Mouse (Mus musculus): ENCODE results near the gene Wars.

The Wars gene

DNA sequence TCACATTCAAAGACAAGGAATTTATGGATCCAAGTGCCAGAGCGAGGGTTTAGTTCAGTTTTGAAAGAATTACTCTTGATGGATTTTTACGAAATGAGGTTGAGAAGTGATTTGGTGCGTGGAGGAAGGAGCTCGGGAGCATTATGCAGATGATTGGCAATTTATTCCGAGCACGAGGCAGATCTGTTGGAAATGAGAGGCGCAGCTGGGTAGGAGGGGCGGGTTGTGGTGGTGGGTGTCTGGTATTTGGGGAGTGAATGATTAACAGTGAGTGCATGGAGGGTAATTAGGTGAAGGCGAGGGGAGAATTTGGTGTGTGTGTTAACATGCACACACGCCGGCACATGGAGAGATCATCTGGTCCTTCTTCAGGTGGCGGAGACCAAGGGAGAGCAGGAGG, 12.4 kb upstream of the Wars start:
- DNase-seq = no peak

DNA sequence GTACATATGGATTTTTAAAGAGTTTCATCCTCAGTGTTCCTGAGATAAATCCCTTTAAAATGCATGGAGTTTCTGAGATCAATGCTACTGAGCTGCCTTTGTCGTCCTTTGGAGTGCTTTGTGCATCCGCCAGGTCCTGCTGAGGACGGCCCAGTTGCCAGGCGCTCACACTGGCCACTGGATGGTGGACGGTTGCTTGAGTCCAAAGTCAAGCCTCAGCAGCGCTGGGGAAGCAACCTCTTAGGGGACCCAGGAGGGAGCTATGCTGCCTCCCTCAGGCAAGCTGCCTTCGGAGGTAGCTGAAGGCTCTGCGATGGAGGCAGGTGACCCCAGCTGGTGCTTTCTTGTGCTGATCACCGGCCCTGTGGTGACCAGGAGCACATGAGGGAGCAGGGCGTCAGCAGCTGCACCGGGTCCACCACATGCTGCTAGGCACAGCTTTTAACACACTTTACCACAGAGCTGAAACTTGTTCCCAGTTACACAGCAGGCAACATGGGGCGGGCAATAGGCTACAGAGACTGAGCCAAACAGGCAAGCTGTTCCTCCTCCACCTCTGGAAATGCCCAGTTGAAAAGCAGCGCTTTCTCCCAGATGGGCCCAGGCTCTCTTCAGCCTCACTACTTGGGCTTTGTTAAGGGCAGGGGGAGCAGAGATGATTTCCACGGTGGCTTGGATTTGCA, 11.8 kb upstream of the Wars start:
- no peak for DNase-seq

DNA sequence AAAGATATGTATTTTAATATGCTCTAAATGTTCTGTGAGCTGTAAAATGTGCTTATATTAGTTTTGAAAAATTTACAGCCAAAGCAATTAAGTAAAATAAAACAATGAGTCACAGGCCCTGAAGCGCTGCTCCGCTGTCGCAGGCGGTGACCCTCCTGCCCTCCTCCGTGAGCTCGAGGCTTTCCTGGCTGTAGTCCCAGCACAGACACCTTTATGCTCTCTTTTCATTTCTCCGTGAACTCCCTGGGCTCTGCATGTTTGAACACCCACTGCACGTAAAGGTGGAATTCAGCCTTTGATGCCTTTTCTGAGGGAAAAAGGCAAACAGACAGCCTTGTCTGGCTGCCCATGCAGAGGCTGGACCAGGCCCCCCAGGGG, 10.3 kb upstream of the Wars start:
- no peak for DNase-seq

DNA sequence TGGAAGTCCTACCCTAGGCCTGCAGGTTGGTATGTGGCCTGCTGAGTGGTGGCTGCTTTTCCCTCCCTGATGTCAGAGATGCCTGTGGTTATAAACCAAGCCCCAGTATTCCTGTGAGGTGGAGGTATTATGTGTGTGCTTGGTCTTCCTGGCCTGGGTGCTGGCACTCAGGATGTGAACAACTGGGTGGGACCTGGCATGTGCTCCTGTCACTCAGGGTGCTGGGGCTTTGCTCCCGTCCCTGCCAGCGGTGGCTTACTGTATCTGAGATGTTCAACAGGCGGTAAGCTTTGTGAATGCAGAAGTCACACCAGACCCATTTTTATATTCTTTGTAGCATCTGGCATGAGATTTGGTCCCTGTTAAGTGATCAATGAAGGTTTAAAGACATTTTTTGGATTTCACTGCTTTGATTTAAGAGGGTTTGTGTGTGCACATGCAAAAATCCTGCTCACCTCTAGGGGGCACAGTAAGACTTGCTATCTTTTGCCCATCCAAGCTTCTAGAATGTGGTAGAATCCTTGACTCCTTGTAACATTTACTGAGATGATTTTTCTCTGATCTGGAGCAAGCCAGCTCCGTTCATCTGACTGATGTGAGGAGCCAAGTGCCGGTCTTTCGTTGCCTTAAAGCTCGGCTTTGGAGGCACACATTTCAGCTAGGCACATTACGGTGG, 9.8 kb upstream of the Wars start:
- peak; percentile 74 for DNase-seq

- peak; percentile 61 for DNase-seq
Observed at GRCm38 (mm10) chr12:108902940-108903339, 9.0 kb upstream of the Wars start.

DNA sequence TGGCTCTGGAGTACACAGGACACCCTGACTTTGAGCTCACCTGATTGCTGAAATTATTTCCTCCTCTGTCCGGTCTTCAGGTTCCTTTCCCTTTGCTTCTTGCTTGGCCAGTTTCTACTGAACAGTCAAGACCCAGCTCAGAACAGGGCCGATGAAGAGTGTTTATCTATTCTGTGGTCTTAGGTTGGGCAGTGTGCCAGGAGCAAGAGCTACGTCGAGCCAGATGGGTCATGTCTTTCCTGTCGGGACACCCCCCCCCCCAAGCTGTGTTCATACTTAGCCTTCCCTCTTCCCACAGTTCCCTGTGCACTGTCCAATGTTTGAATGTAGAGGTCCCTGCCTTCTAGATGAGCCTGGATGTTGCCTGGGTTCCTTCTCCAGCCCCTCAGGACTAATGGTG, 7.4 kb upstream of the Wars start:
- DNase-seq = no peak

- no peak for DNase-seq
Observed at GRCm38 (mm10) chr12:108896006-108896405, 2.0 kb upstream of the Wars start.

- DNase-seq = no peak
Observed at GRCm38 (mm10) chr12:108894432-108894816, 450 bp upstream of the Wars start.

- no peak for DNase-seq
Observed at GRCm38 (mm10) chr12:108892989-108893714, 822 bp downstream of the Wars start, which contains the start of gene Wdr25. Gene Wdr25, plus strand, starts transcription at chr12:108893631.

GRCm38 (mm10) chr12:108888632-108889031, 5.3 kb downstream of the Wars start:
- DNase-seq = no peak

- no peak for DNase-seq
Observed at GRCm38 (mm10) chr12:108887077-108887476, 6.9 kb downstream of the Wars start.

DNA sequence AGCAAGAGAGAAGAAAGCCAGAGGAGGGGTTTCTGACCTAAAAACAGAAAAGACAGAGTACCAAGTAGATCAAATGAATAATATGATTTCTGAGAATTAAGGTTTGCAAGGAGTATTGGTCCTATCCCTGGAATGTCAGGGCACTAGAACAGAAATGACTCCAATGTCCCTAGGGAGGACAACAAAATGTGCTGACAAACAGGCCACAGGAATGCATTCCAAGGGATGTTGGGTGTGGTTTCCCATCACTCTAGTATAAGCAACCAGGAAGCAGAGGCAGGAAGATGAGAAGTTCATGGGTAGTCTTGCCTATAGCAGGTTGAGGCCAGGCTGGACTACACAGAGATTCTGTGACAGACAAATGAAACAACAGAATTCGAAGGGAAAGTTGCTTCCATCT, 8.1 kb downstream of the Wars start:
- no peak for DNase-seq

- no peak for DNase-seq
Observed at GRCm38 (mm10) chr12:108882776-108883175, 11.2 kb downstream of the Wars start.

GRCm38 (mm10) chr12:108881192-108881591, 12.8 kb downstream of the Wars start:
- DNase-seq = no peak

GRCm38 (mm10) chr12:108880606-108881005, 13.4 kb downstream of the Wars start:
- DNase-seq = no peak

- DNase-seq = no peak
Observed at GRCm38 (mm10) chr12:108879138-108879537, 14.8 kb downstream of the Wars start.

GRCm38 (mm10) chr12:108873122-108873521, 20.9 kb downstream of the Wars start:
- DNase-seq = no peak

DNA sequence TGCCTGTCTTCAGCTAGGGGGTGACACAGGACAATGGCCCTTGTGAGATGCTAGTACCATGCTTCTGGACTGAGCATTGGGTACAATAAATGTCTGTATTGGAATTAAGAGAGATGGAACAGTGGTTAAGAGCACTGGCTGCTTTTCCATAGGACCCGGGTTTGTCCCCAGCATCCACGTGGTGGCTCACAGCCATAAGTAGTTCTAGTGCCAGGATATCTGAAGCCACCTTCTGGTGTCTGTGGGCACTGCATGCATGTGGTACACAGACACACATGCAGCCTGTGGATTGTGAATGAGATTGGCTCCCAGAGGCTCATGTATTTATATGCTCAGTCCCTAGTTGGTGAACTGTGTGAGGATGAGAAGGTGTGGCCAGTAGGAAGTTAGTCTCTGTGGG, 24.4 kb downstream of the Wars start:
- DNase-seq = no peak

- no peak for DNase-seq
Observed at GRCm38 (mm10) chr12:108865007-108865494, 28.9 kb downstream of the Wars start.

DNA sequence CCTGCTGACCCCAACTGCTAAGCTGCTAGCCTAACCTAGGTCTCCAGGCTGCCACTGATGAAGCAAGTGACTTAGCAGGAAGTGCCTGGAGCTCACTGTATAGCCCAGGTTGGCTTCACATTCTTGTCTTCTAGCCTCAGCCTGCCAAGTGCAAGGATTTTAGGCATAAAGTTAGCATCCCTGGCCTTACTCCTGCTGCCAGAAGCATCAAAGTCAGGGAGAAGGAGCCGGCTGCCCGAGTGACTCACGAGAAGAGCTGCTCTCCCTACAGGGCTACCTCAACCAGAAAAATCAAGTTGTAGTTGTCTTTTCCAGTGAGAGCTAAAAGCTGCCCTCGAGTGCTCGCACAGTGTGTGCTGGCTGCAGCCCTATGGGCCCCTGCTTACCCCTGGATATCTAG, 35.5 kb downstream of the Wars start:
- no peak for DNase-seq

DNA sequence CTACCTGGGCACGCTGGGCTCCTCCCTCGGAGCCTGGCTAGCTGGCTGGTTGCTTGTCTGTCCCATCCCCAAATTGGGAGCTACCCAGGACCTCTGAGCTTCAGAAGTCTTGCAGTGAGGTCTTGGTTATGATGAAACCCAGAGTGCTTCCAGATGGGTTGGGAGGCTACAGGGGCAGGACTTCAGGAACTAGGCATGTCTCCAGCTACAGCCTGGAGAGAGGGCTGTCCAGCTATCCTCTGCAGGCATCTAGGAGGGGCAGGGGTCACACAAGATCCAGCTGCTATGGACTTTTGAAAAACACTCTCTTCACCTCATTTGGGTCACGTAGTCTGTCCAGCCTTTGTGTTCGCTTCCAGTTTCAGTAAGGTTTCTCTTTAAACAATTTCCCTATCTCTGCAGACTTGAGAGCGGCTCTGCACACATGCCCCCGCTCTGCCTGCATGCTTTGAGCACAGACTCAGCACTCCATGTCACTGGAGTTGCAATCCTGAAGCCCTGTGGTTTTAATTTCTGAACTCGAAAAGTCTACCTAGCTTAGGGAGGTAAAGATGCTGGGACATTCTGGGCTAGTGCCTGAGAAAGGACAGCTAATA, 36.3 kb downstream of the Wars start:
- DNase-seq = no peak

GRCm38 (mm10) chr12:108857109-108857508, 36.9 kb downstream of the Wars start:
- no peak for DNase-seq

GRCm38 (mm10) chr12:108856186-108856585, 37.8 kb downstream of the Wars start:
- DNase-seq = no peak

DNA sequence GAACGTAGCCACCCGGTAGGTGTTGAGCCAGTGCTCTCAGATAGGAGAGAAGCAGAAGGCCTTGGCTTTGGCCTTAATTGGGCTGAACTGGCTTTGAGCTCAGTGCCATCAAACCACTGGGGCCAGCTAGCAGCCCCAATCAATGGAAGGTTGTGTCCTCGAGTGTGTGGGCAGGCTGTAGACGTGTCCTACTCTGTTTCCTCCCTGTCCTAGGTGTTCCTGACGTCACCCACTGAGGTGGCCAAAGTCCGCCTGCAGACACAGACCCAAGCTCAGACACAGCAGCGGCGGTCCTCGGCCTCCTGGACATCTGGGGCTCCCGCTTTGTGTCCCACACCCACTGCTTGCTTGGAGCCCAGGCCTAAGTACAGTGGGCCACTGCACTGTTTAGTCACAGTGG, 38.9 kb downstream of the Wars start:
- DNase-seq = no peak

Measured in right cerebral cortex, postnatal 4 days (tissue).